25 mouse cellular contexts compared by ENCODE assay signal in the genomic region with DNA sequence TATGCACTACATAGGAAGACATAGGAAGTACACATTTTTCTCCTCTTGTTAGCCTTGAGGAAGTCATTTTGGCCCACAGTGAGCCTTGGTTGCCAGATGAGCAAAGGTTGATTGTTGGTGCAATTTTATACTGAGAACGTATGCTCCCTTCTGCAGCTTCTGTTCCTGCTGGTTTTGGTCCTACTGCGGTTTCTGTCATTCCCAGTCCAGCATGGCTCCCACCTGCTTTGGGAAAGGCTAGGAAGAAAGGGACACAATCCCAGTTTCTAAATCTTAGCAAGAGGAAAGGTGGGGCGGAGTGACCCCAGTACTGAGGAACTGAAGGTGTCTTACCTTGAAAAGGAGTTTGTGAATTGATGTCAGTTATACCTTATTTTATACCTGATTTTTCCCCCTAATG. TPM values are rescaled to one million over a fixed set of nuclear protein-coding genes. Genes with fewer than 3 reads are reported as not detected.
A peak's percentile ranks its signal among the peaks of the same experiment; 100 is the strongest.
DNase-seq lines count a peak whose midpoint lies in the region; ATAC-seq and TF ChIP-seq lines count a peak whose summit lies in the region.
"Had no signal": no experiment of that assay in that cellular context is flagged by ENCODE, and none has a peak within 500 bp of the region (broad histone marks: within the 10 kb centered on the region; RNA-seq: fewer than 3 reads in every experiment).

No protein-coding gene starts in this region.

- no peak for TF ChIP-seq POLR2A in liver, adult 2 months (IDR thresholded peaks at IDR 0.05; ENCODE audit: extremely low read depth, insufficient read depth, low read length)

- no peaks in the 10 kb centered on the region for H3K9me3 ChIP-seq in embryonic facial prominence, embryonic 13.5 days
- H3K9me3 ChIP-seq in embryonic facial prominence, embryonic 10.5 days = no peaks in the 10 kb centered on the region
- H3K9me3 ChIP-seq in heart, embryonic 14.5 days (ENCODE audit: control insufficient read depth, low read length) = no peaks in the 10 kb centered on the region
- no peaks in the 10 kb centered on the region for H3K9me3 ChIP-seq in liver, embryonic 12.5 days (replicated peaks)
- H3K9me3 ChIP-seq: forebrain, embryonic 10.5 days; hindbrain, embryonic 15.5 days; limb, embryonic 12.5 days had no signal

- no peak for ATAC-seq in embryonic facial prominence, embryonic 13.5 days (ENCODE audit: insufficient number of reproducible peaks, insufficient read depth, low FRiP score, low TSS enrichment, low read depth)
- ATAC-seq in heart, embryonic 14.5 days (ENCODE audit: insufficient number of reproducible peaks, insufficient read depth, low FRiP score, low read depth) = no peak
- ATAC-seq in liver, embryonic 12.5 days = no peak
- ATAC-seq: activated CD4-positive, CD25-positive, alpha-beta regulatory T cell, adult 4 months; forebrain, embryonic 16.5 days had no signal

- peak overlapping the region; percentile 57; the same call in 1 of the 2 replicates for H3K27ac ChIP-seq in embryonic facial prominence, embryonic 13.5 days
- no peak overlapping the region for H3K27ac ChIP-seq in embryonic facial prominence, embryonic 10.5 days (replicated peaks)
- peak overlapping the region; percentile 48 to 66; a peak in 3 of 4 replicates for H3K27ac ChIP-seq in heart, embryonic 14.5 days (replicated peaks in 1 of 2; ENCODE audit: control insufficient read depth in 1 of 2, insufficient read depth in 1 of 2, low read depth in 2 of 2, low read length in 2 of 2)
- H3K27ac ChIP-seq in liver, adult 2 months (replicated peaks; ENCODE audit: insufficient read depth, low read depth, low read length) = no peak overlapping the region
- no peak overlapping the region for H3K27ac ChIP-seq in liver, embryonic 12.5 days
- H3K27ac ChIP-seq: forebrain, embryonic 10.5 days; hindbrain, embryonic 15.5 days; layer of hippocampus, adult 2 months; limb, embryonic 12.5 days had no signal

- H3K9ac ChIP-seq in embryonic facial prominence, embryonic 13.5 days = no peak overlapping the region
- no peak overlapping the region for H3K9ac ChIP-seq in heart, embryonic 14.5 days (ENCODE audit: low read length)
- no peak overlapping the region for H3K9ac ChIP-seq in liver, adult 2 months (ENCODE audit: low read depth, low read length)
- no peak overlapping the region for H3K9ac ChIP-seq in liver, embryonic 12.5 days
- H3K9ac ChIP-seq: hindbrain, embryonic 15.5 days; limb, embryonic 12.5 days had no signal

- H3K27me3 ChIP-seq in embryonic facial prominence, embryonic 13.5 days = no peaks in the 10 kb centered on the region
- no peaks in the 10 kb centered on the region for H3K27me3 ChIP-seq in embryonic facial prominence, embryonic 10.5 days (replicated peaks; ENCODE audit: low read depth, poor library complexity, severe bottlenecking)
- no peaks in the 10 kb centered on the region for H3K27me3 ChIP-seq in heart, embryonic 14.5 days (ENCODE audit: control insufficient read depth, insufficient read depth, low read length)
- H3K27me3 ChIP-seq in liver, adult 2 months (ENCODE audit: control insufficient read depth, insufficient read depth, low read length) = no peaks in the 10 kb centered on the region
- no peaks in the 10 kb centered on the region for H3K27me3 ChIP-seq in liver, embryonic 12.5 days (replicated peaks)
- H3K27me3 ChIP-seq: hindbrain, embryonic 15.5 days; limb, embryonic 12.5 days had no signal

- H3K36me3 ChIP-seq in embryonic facial prominence, embryonic 13.5 days = no peaks in the 10 kb centered on the region
- no peaks in the 10 kb centered on the region for H3K36me3 ChIP-seq in embryonic facial prominence, embryonic 10.5 days (replicated peaks)
- no peaks in the 10 kb centered on the region for H3K36me3 ChIP-seq in heart, embryonic 14.5 days (ENCODE audit: control insufficient read depth, insufficient read depth, low read length)
- peaks cover 2% of the 10 kb centered on the region; the same call in 1 of the 2 replicates for H3K36me3 ChIP-seq in liver, adult 2 months (ENCODE audit: control insufficient read depth, insufficient read depth, low read length)
- no peaks in the 10 kb centered on the region for H3K36me3 ChIP-seq in liver, embryonic 12.5 days
- H3K36me3 ChIP-seq: forebrain, embryonic 10.5 days; hindbrain, embryonic 15.5 days; limb, embryonic 12.5 days had no signal

- peaks cover 26% of the 10 kb centered on the region for H3K4me1 ChIP-seq in embryonic facial prominence, embryonic 13.5 days
- H3K4me1 ChIP-seq in embryonic facial prominence, embryonic 10.5 days = peaks cover 28% of the 10 kb centered on the region
- H3K4me1 ChIP-seq in heart, embryonic 14.5 days (ENCODE audit: control insufficient read depth in 2 of 2, insufficient read depth in 2 of 2, low read length in 2 of 2) = peaks cover 8 to 32% of the 10 kb centered on the region in 2 experiments
- H3K4me1 ChIP-seq in liver, adult 2 months (ENCODE audit: control insufficient read depth, insufficient read depth, low read length) = peaks cover 21% of the 10 kb centered on the region
- peaks cover 25% of the 10 kb centered on the region for H3K4me1 ChIP-seq in liver, embryonic 12.5 days

- H3K79me2 ChIP-seq in liver, adult 2 months (ENCODE audit: control insufficient read depth, insufficient read depth, low read length) = peaks cover 26% of the 10 kb centered on the region; the same call in 1 of the 2 replicates

- no peak overlapping the region for H3K4me2 ChIP-seq in embryonic facial prominence, embryonic 13.5 days
- H3K4me2 ChIP-seq in heart, embryonic 14.5 days (ENCODE audit: low read length) = peak overlapping the region; percentile 50
- no peak overlapping the region for H3K4me2 ChIP-seq in liver, embryonic 12.5 days
- H3K4me2 ChIP-seq: hindbrain, embryonic 15.5 days; limb, embryonic 12.5 days had no signal

- H3K4me3 ChIP-seq in embryonic facial prominence, embryonic 13.5 days = no peak overlapping the region
- no peak overlapping the region for H3K4me3 ChIP-seq in embryonic facial prominence, embryonic 10.5 days
- H3K4me3 ChIP-seq in heart, embryonic 14.5 days (ENCODE audit: control insufficient read depth in 1 of 2, insufficient read depth in 1 of 2, low read depth in 1 of 2, low read length in 2 of 2) = no peak overlapping the region
- H3K4me3 ChIP-seq in liver, adult 2 months (ENCODE audit: insufficient read depth, low read depth, low read length) = no peak overlapping the region
- no peak overlapping the region for H3K4me3 ChIP-seq in liver, embryonic 12.5 days
- H3K4me3 ChIP-seq: forebrain, embryonic 10.5 days; hindbrain, embryonic 15.5 days; layer of hippocampus, adult 2 months; limb, embryonic 12.5 days had no signal

- no peak for DNase-seq in embryonic facial prominence, embryonic 10.5 days (ENCODE audit: low spot score)
- no peak for DNase-seq in heart, adult 18-20 months
- DNase-seq in liver, adult 2 months (ENCODE audit: extremely low read depth, low read depth, low spot score) = peak; percentile 69
- no peak for DNase-seq in layer of hippocampus, postnatal 25 days (ENCODE audit: extremely low spot score in 1 of 2, low spot score in 1 of 2)
- DNase-seq: adrenal gland, adult 8-10 months; cerebellum, adult 2 months; gastrocnemius, postnatal 14 days; kidney, adult 9 months; kidney, postnatal 25 days; layer of hippocampus, postnatal 36 days; lung, postnatal 4 days; midbrain, embryonic 14.5 days; right cerebral cortex, postnatal 14 days; spleen, adult 18-20 months; thymus, adult 18-20 months; thymus, postnatal 36 days had no signal

- 78% methylated on average over 3 of the region's 3 CpGs for WGBS in embryonic facial prominence, embryonic 13.5 days
- 88% methylated on average over 3 of the region's 3 CpGs for WGBS in embryonic facial prominence, embryonic 10.5 days
- 72% methylated on average over 3 of the region's 3 CpGs for WGBS in heart, embryonic 14.5 days
- WGBS in liver, adult 2 months = 49% methylated on average over 3 of the region's 3 CpGs
- WGBS in liver, embryonic 12.5 days (ENCODE audit: insufficient replicate concordance) = 91% methylated on average over 3 of the region's 3 CpGs

- no peak for TF ChIP-seq CTCF in liver, adult 2 months (IDR thresholded peaks at IDR 0.05; ENCODE audit: low read depth, low read length)

RNA-seq across cellular contexts. Expression of a gene that starts 48.2 kb away (rescaled TPM):
- 54.1 and 56.0 TPM in 2 replicates for polyA plus RNA-seq in embryonic facial prominence, embryonic 13.5 days (2015; fragmentation: Nextera tagmentation; extraction: Ambion mirVana)
- 57.1 and 63.6 TPM in 2 replicates for polyA plus RNA-seq in embryonic facial prominence, embryonic 10.5 days (2016; fragmentation: Nextera tagmentation; extraction: Ambion mirVana)
- 25.4 and 27.8 TPM in 2 replicates for polyA plus RNA-seq in heart, embryonic 14.5 days (2014; fragmentation: Nextera tagmentation; extraction: Ambion mirVana)
- 1 to 10 TPM; 3.8 to 4.1 TPM for total RNA-seq in heart, adult 18-20 months (2021)
- total RNA-seq in liver, adult 2 months (2014; rRNA removed) = 1.1 and 1.4 TPM in 2 replicates
- 0.61 and 0.66 TPM in 2 replicates for polyA plus RNA-seq in liver, adult 2 months (2012; rRNA removed)
- 26.8 and 28.3 TPM in 2 replicates for polyA plus RNA-seq in liver, embryonic 12.5 days (2016; fragmentation: Nextera tagmentation; extraction: Ambion mirVana)
- 10 to 100 TPM; 17.9 to 21.1 TPM for total RNA-seq in layer of hippocampus, postnatal 25 days (2021)

RNA-seq across cellular contexts. Expression of a gene that starts 51.9 kb away (rescaled TPM):
- 19.3 and 21.3 TPM in 2 replicates for polyA plus RNA-seq in embryonic facial prominence, embryonic 13.5 days (2015; fragmentation: Nextera tagmentation; extraction: Ambion mirVana)
- 14.1 and 14.6 TPM in 2 replicates for polyA plus RNA-seq in embryonic facial prominence, embryonic 10.5 days (2016; fragmentation: Nextera tagmentation; extraction: Ambion mirVana)
- 19.3 and 20.8 TPM in 2 replicates for polyA plus RNA-seq in heart, embryonic 14.5 days (2014; fragmentation: Nextera tagmentation; extraction: Ambion mirVana)
- total RNA-seq in heart, adult 18-20 months (2021) = 10 to 100 TPM; 23.3 to 23.6 TPM
- total RNA-seq in liver, adult 2 months (2014; rRNA removed) = 53.9 and 61.8 TPM in 2 replicates
- polyA plus RNA-seq in liver, adult 2 months (2012; rRNA removed) = 16.9 and 19.3 TPM in 2 replicates
- polyA plus RNA-seq in liver, embryonic 12.5 days (2016; fragmentation: Nextera tagmentation; extraction: Ambion mirVana) = 5.8 and 6.0 TPM in 2 replicates
- total RNA-seq in layer of hippocampus, postnatal 25 days (2021) = 10 to 100 TPM; 27.7 to 33.5 TPM

Comparison
In these comparisons a context has a peak if more than half of its experiments do, and no peak if none do; other contexts are left out.
1. H3K27ac ChIP-seq: peak in embryonic facial prominence, embryonic 13.5 days (single experiment) and heart, embryonic 14.5 days (2 of 2); none in embryonic facial prominence, embryonic 10.5 days (single experiment), liver, adult 2 months (single experiment) and liver, embryonic 12.5 days (single experiment).
2. RNA of a gene that starts 48.2 kb away (polyA plus RNA-seq): 57.1 to 63.6 TPM in embryonic facial prominence, embryonic 10.5 days, 54.1 to 56.0 TPM in embryonic facial prominence, embryonic 13.5 days, 26.8 to 28.3 TPM in liver, embryonic 12.5 days and 25.4 to 27.8 TPM in heart, embryonic 14.5 days; 0.61 to 0.66 TPM in liver, adult 2 months; every median in the first group is over 10 times any median in the second.